Mouse (Mus musculus): ENCODE data around the gene Adra1b. TPM values are rescaled to one million over a fixed set of nuclear protein-coding genes. Genes with fewer than 3 reads are reported as not detected.

Gene Adra1b
- polyA plus RNA-seq (2015; fragmentation: Nextera tagmentation; extraction: Ambion mirVana), result 2.8 and 2.9 TPM in 2 replicates

DNA sequence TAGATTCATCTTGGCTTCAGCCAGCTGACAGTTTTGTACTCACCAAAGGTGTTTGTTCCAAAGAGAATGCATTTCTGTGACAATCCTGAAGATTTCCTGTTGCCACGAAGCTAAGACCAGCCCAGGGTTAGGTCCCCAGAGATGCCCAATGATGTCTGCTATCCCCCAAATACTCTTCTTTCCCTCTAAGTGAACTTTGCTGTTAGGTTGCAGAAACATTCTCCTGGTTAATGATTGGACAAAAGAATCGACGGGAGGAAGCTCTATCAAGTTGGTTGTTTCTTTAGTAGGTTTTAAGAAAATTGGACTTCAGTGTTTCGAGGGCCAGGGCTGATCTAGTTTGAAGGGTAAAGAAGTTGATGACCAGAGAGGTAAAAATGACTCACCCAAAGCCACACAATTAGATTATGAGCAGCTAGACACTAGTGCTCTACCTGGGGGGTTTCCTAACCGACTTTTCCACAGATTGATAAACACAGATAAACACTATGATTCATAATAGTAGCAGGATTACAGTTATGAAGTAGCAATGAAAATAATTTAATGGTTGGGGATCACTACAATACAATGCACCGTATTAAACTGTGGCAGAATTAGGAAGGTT, at the start of gene Adra1b:
Gene Adra1b, minus strand, starts transcription at position 160 of the 604 bp plus-strand sequence.
- no peaks in the 10 kb centered on the region for H3K9me3 ChIP-seq (replicated peaks)
- peak within 1 kb of the TSS; percentile 22 for H3K4me3 ChIP-seq (replicated peaks)
- H3K9ac ChIP-seq, result no peak within 1 kb of the TSS
- ATAC-seq (ENCODE audit: low read depth), result no peak
- H3K4me1 ChIP-seq (replicated peaks), result no peaks in the 10 kb centered on the region
- H3K36me3 ChIP-seq, result no peaks in the 10 kb centered on the region
- peak within 1 kb of the TSS; percentile 21 for H3K4me2 ChIP-seq
- no peak within 1 kb of the TSS for H3K27ac ChIP-seq
- WGBS (ENCODE audit: insufficient replicate concordance), result 50% methylated on average over 6 of the region's 6 CpGs
- no peaks in the 10 kb centered on the region for H3K27me3 ChIP-seq
- no peak for DNase-seq

DNA sequence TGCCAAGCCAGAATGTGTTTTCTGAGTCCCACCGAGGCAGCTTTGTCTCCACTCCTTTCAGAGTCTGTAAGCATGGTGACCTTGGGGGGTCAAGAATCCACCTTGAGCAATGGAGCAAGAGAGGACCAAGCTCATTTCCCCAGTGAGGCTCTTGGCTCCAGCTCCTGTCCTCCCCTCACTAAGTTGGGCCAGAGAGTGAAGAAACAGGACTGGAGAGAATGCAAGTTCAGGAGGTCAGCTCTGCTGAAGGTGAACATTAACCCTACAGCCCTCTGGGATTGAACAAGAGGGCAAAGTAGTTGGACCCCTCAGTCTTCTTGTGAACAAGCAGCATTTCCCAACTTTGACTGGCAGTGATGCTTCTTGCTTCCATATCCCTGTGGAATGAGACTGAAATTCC, 49.3 kb upstream of the Adra1b start:
- no peaks in the 10 kb centered on the region for H3K9me3 ChIP-seq (replicated peaks)
- 48% methylated on average over 1 of the region's 1 CpGs for WGBS (ENCODE audit: insufficient replicate concordance)
- H3K27me3 ChIP-seq, result no peaks in the 10 kb centered on the region
- H3K9ac ChIP-seq, result no peak overlapping the region
- no peak overlapping the region for H3K4me3 ChIP-seq (replicated peaks)
- no peak overlapping the region for H3K27ac ChIP-seq
- no peak for DNase-seq
- no peaks in the 10 kb centered on the region for H3K36me3 ChIP-seq
- H3K4me1 ChIP-seq (replicated peaks), result no peaks in the 10 kb centered on the region
- H3K4me2 ChIP-seq, result no peak overlapping the region
- no peak for ATAC-seq (ENCODE audit: low read depth)

DNA sequence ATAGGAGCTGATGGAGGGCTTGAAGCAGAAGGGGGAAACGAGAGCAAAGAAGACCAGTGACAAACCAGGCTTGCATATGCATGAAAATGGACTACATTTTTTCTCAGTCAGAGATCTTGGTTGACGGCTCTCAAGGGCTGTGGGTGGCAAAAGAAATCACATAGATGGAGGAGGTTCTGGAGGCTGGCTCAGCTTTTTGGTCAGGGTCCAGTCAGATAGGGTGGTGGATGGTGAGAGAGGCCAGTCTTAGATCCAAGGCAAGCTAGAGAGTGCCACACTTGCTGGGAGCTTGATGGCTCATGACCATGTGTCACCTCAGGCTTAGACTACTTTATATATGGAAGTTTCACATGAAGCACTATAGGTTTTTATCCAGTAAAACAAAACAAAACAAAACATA, 42.8 kb upstream of the Adra1b start:
- WGBS (ENCODE audit: insufficient replicate concordance), result 50% methylated on average over 2 of the region's 2 CpGs
- H3K4me3 ChIP-seq (replicated peaks), result no peak overlapping the region
- DNase-seq (no peak), ATAC-seq (ENCODE audit: low read depth) (no peak)
- no peak overlapping the region for H3K27ac ChIP-seq
- H3K9ac ChIP-seq, result no peak overlapping the region
- no peak overlapping the region for H3K4me2 ChIP-seq
- H3K4me1 ChIP-seq (replicated peaks), result no peaks in the 10 kb centered on the region
- H3K36me3 ChIP-seq, result no peaks in the 10 kb centered on the region
- no peaks in the 10 kb centered on the region for H3K27me3 ChIP-seq
- H3K9me3 ChIP-seq (replicated peaks), result no peaks in the 10 kb centered on the region

DNA sequence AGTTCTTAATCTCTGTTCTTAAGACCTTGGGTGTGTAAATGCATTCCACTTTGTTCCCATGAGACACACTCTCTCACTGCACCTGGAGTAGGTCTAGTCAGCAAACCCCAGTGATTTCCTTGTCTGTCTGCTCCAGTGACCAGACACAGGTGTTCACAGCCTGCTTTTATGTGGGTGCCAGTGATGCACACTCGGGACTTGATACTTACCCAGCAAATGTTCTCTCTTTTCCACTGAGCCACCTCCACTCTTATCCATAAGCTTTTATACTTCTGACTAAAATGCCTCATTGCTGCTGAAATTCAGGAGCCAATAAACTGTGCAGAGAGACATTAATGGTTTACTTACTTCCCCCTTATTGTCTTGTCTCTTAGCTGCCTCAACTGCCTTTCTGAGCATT, 42.2 kb upstream of the Adra1b start:
- H3K9ac ChIP-seq, result no peak overlapping the region
- WGBS (ENCODE audit: insufficient replicate concordance), result 43% methylated on average over 1 of the region's 1 CpGs
- no peak for ATAC-seq (ENCODE audit: low read depth)

DNA sequence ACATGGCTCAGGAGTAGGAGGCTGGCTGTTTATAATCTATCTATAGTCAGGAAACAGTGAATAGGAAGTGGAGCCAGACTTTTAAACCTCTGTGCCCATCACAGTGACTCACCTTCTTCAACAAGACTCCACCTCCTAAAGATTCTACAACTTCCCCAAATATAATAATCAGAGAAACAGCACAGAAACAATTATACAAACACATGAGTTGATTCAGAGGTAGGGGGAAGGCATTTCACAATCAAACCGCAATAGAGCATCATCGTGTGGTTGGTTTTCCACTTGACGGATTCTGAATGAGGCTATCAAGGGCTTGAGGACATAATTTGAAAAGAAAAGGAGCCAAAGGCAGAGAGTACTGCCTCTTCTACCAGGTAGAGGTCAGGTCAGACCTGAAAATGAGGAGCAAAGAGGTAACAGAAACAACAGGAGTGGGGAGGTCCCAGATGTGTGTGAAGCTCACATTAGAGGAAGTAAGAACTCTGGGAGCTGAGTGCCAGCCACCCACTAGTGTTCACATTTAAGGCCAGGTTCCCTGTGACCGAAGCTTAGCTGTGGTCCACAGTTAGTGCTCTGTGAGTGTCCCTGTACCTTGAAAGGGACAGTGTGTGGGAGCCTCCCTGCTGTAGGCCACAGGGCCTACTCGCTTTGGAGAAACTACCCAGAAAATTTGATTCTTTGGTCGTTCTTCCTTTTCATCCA, 39.6 kb upstream of the Adra1b start:
- Histone ChIP-seq H3K9me3 (replicated peaks) (no peaks in the 10 kb centered on the region), H3K4me1 (replicated peaks) (no peaks in the 10 kb centered on the region), H3K36me3 (no peaks in the 10 kb centered on the region), H3K4me2 (no peak overlapping the region), H3K9ac (no peak overlapping the region), H3K4me3 (replicated peaks) (no peak overlapping the region), H3K27me3 (no peaks in the 10 kb centered on the region), H3K27ac (no peak overlapping the region)
- DNase-seq (no peak), ATAC-seq (ENCODE audit: low read depth) (no peak)
- WGBS (ENCODE audit: insufficient replicate concordance), result 67% methylated on average over 6 of the region's 6 CpGs

More for the DNA sequence above, 42.2 kb upstream of the Adra1b start:
- Histone ChIP-seq H3K4me2 (no peak overlapping the region), H3K4me1 (replicated peaks) (no peaks in the 10 kb centered on the region), H3K36me3 (no peaks in the 10 kb centered on the region), H3K4me3 (replicated peaks) (no peak overlapping the region), H3K27me3 (no peaks in the 10 kb centered on the region), H3K27ac (no peak overlapping the region), H3K9me3 (replicated peaks) (no peaks in the 10 kb centered on the region)
- no peak for DNase-seq

DNA sequence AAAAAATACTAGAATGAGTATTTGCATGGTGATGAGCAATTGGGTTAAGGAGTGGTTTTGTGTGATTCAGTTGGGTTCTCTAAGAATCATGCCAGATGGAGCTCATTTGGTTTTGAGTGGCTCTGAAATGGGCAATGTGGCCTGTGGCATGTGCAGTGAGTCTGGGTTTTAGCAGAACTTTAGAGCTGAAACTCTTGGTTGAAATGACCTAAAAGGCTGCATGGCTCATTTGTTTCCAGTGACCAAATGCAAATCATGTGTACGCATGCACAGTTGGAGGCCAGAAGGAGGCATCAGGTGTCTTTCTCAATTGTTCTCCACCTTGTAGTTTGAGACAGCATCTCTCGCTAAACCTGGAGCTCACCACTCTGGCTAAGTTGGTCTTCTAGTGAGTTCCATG, 35.0 kb upstream of the Adra1b start:
- H3K4me3 ChIP-seq (replicated peaks), result no peak overlapping the region
- no peaks in the 10 kb centered on the region for H3K27me3 ChIP-seq
- no peak overlapping the region for H3K9ac ChIP-seq
- H3K4me2 ChIP-seq, result no peak overlapping the region
- no peaks in the 10 kb centered on the region for H3K36me3 ChIP-seq
- no peaks in the 10 kb centered on the region for H3K4me1 ChIP-seq (replicated peaks)
- H3K27ac ChIP-seq, result no peak overlapping the region
- DNase-seq, result no peak
- no peaks in the 10 kb centered on the region for H3K9me3 ChIP-seq (replicated peaks)
- 81% methylated on average over 2 of the region's 2 CpGs for WGBS (ENCODE audit: insufficient replicate concordance)
- ATAC-seq (ENCODE audit: low read depth), result no peak

DNA sequence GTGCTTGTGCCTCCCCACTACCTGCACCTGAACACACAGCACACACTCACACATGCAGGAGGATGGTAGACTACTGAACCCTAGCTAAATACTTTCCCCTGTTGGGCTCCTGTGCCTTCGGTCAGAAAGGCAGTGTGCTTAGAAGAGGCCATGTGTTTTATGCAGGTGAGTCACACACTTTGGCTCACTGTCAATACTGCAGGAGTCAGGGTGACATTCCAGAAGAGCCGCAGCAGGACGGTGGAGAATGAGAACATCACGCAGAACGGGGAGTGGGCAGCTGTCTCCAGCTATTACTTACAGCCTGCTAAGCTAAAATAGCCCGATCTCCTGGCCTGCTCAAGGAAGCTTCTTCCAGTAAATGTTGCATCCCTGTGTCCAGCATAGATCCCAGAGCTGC, 32.5 kb upstream of the Adra1b start:
- no peak overlapping the region for H3K4me2 ChIP-seq
- 56% methylated on average over 6 of the region's 6 CpGs for WGBS (ENCODE audit: insufficient replicate concordance)
- H3K27ac ChIP-seq, result no peak overlapping the region
- no peaks in the 10 kb centered on the region for H3K36me3 ChIP-seq
- no peaks in the 10 kb centered on the region for H3K4me1 ChIP-seq (replicated peaks)
- no peaks in the 10 kb centered on the region for H3K27me3 ChIP-seq
- DNase-seq (no peak), ATAC-seq (ENCODE audit: low read depth) (no peak)
- H3K9me3 ChIP-seq (replicated peaks), result no peaks in the 10 kb centered on the region
- H3K4me3 ChIP-seq (replicated peaks), result no peak overlapping the region
- no peak overlapping the region for H3K9ac ChIP-seq

DNA sequence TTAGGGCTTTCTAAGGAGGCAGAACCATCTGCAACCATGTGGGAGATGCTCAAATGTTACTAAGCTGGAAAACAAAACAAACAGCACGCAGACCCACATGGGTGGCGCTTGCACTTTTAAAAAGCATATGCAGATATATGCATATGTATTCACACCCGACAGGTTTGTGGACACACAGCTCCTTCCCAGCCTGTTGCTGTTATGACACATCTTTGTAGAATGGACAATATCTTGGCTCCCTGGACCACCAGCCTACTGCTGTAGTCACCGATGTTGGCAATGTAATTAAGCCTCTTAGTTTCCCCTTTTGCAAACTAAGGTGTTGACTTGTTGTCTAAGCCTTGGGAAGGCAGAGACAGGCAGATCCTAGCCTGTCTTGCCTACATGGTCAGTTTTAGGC, 32.0 kb upstream of the Adra1b start:
- no peak overlapping the region for H3K4me3 ChIP-seq (replicated peaks)
- H3K27ac ChIP-seq, result no peak overlapping the region
- ATAC-seq (ENCODE audit: low read depth), result no peak
- H3K4me1 ChIP-seq (replicated peaks), result no peaks in the 10 kb centered on the region
- no peak overlapping the region for H3K4me2 ChIP-seq
- no peaks in the 10 kb centered on the region for H3K36me3 ChIP-seq
- no peaks in the 10 kb centered on the region for H3K27me3 ChIP-seq
- H3K9me3 ChIP-seq (replicated peaks), result no peaks in the 10 kb centered on the region
- WGBS (ENCODE audit: insufficient replicate concordance), result 70% methylated on average over 4 of the region's 4 CpGs
- no peak overlapping the region for H3K9ac ChIP-seq
- no peak for DNase-seq

DNA sequence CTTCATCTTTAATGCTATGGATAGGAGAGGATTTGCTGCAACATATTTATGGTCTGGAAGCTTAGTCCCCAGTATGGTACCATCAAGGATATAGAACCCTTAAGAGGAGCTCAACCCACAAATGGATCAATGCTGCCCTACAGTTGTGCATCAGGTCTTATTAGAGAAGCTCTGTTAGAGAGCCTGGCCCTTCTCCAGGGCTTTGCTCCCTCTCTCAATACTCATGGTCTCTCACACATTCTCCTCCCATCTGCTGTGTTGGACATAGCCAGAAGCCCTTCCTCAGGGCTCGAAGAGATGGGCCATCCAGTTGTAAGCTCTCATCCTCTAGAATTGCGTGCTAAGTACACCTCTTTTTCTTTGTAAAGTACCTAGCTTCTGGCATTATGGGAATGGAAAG, 29.2 kb upstream of the Adra1b start:
- 62% methylated on average over 2 of the region's 2 CpGs for WGBS (ENCODE audit: insufficient replicate concordance)
- DNase-seq, result no peak
- Histone ChIP-seq H3K9me3 (replicated peaks) (no peaks in the 10 kb centered on the region), H3K27me3 (no peaks in the 10 kb centered on the region), H3K27ac (no peak overlapping the region), H3K4me2 (no peak overlapping the region), H3K9ac (no peak overlapping the region), H3K4me1 (replicated peaks) (no peaks in the 10 kb centered on the region), H3K4me3 (replicated peaks) (no peak overlapping the region), H3K36me3 (no peaks in the 10 kb centered on the region)
- no peak for ATAC-seq (ENCODE audit: low read depth)

DNA sequence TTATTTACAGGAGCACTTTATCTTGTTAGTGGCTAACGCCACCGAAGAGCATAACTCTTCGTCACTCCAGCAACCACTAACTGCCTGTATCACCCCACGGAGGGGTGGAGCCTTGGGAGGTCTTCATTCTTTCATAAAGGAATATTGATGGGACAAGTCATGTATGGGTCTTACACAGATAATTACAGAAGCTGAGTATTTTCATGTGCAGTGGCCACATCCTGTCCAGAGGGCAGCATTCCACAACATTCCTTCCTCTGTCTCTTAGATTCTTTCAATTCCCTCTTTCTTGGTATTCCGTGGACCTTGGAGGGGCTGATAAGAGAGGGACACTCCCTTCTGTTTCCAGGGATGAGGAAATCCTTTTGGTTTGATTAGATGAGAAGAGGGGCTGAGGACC, 28.7 kb upstream of the Adra1b start:
- H3K9me3 ChIP-seq (replicated peaks), result no peaks in the 10 kb centered on the region
- WGBS (ENCODE audit: insufficient replicate concordance), result 42% methylated on average over 5 of the region's 5 CpGs
- H3K36me3 ChIP-seq, result no peaks in the 10 kb centered on the region
- H3K4me2 ChIP-seq, result no peak overlapping the region
- DNase-seq (no peak), ATAC-seq (ENCODE audit: low read depth) (no peak)
- H3K27me3 ChIP-seq, result no peaks in the 10 kb centered on the region
- H3K27ac ChIP-seq, result no peak overlapping the region
- no peak overlapping the region for H3K9ac ChIP-seq
- no peak overlapping the region for H3K4me3 ChIP-seq (replicated peaks)
- no peaks in the 10 kb centered on the region for H3K4me1 ChIP-seq (replicated peaks)

DNA sequence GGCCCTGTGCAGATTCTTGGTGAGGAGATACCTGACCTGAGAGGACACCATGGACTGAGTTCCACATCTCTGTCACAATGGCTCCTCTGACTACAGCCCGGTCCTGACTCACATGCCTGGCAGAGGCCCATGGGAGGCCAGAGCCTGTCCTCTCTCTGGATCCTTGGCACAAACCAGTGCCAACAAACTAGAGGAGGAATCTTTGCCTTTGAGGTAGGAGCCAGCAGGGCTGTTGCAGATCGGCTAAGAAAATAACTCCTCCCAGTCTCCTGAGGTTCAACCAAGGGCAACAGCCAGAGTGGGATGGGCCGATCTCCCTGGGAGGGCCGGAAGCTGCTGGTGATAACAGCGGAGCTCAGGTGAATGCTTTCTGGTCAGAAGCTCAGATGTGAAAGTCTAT, 28.2 kb upstream of the Adra1b start:
- Histone ChIP-seq H3K4me3 (replicated peaks) (no peak overlapping the region), H3K4me2 (no peak overlapping the region), H3K36me3 (no peaks in the 10 kb centered on the region), H3K27ac (no peak overlapping the region), H3K27me3 (no peaks in the 10 kb centered on the region), H3K9me3 (replicated peaks) (no peaks in the 10 kb centered on the region), H3K4me1 (replicated peaks) (no peaks in the 10 kb centered on the region), H3K9ac (no peak overlapping the region)
- ATAC-seq (ENCODE audit: low read depth) (no peak), DNase-seq (no peak)
- WGBS (ENCODE audit: insufficient replicate concordance), result 36% methylated on average over 5 of the region's 5 CpGs

Measured in liver, embryonic 13.5 days (tissue).